In genomic region chr5:119464553-119464952, GRCm38 (mm10) we compare ENCODE assay signal across 22 mouse cellular contexts.
DNase-seq lines count a peak whose midpoint lies in the region; ATAC-seq and TF ChIP-seq lines count a peak whose summit lies in the region.
"Had no signal": no experiment of that assay in that cellular context is flagged by ENCODE, and none has a peak within 500 bp of the region (broad histone marks: within the 10 kb centered on the region; RNA-seq: fewer than 3 reads in every experiment).

No protein-coding gene starts in this region.

- ATAC-seq in lung, embryonic 14.5 days (ENCODE audit: insufficient read depth): peak; percentile 54; the same call in 1 of the 2 replicates
- peak; percentile 64 for ATAC-seq in lung, embryonic 16.5 days (ENCODE audit: low read depth)
- ATAC-seq: CD4-positive, CD25-positive, alpha-beta regulatory T cell, adult 4 months; forebrain, embryonic 14.5 days had no signal

- intact Hi-C loops in heart, postnatal 14 days (cut with DNase I): no loop called here

- peak; percentile 50 for DNase-seq in lung, embryonic 14.5 days
- DNase-seq in lung, postnatal 14 days: peak; percentile 58
- DNase-seq in lung, postnatal 4 days: peak; percentile 59 to 83
- DNase-seq in heart, postnatal 14 days: no peak
- DNase-seq in urinary bladder, postnatal 4 days (ENCODE audit: low spot score in 2 of 2): no peak
- DNase-seq: adrenal gland, adult 2 months; adrenal gland, postnatal 14 days; cerebellum, adult 11 months; cerebellum, adult 2 months; cerebellum, adult 9-11 months; cerebellum, postnatal 25 days; gastrocnemius, postnatal 25 days; heart, adult 2 months had no signal

- H3K4me2 ChIP-seq in lung, embryonic 14.5 days: no peak overlapping the region
- no peak overlapping the region for H3K4me2 ChIP-seq in lung, embryonic 16.5 days (ENCODE audit: low read depth, low read length)
- H3K4me2 ChIP-seq: embryonic facial prominence, embryonic 12.5 days; embryonic facial prominence, embryonic 15.5 days; heart, embryonic 13.5 days; hindbrain, embryonic 12.5 days; hindbrain, embryonic 15.5 days had no signal

- H3K27me3 ChIP-seq in lung, embryonic 14.5 days (ENCODE audit: insufficient read depth, low read length): no peaks in the 10 kb centered on the region
- H3K27me3 ChIP-seq in lung, embryonic 16.5 days (ENCODE audit: control insufficient read depth, insufficient read depth, low read depth, low read length): no peaks in the 10 kb centered on the region
- H3K27me3 ChIP-seq: embryonic facial prominence, embryonic 12.5 days; embryonic facial prominence, embryonic 15.5 days; hindbrain, embryonic 12.5 days; hindbrain, embryonic 15.5 days had no signal

- no peak overlapping the region for H3K9ac ChIP-seq in lung, embryonic 14.5 days
- no peak overlapping the region for H3K9ac ChIP-seq in lung, embryonic 16.5 days (ENCODE audit: low read length)
- H3K9ac ChIP-seq: embryonic facial prominence, embryonic 12.5 days; embryonic facial prominence, embryonic 15.5 days; heart, embryonic 13.5 days; hindbrain, embryonic 12.5 days; hindbrain, embryonic 15.5 days had no signal

- 27% methylated on average over 4 of the region's 4 CpGs for WGBS in lung, embryonic 14.5 days
- 43% methylated on average over 4 of the region's 4 CpGs for WGBS in lung, embryonic 16.5 days

- TF ChIP-seq CTCF in lung, embryonic 14.5 days (IDR thresholded peaks at IDR 0.05; ENCODE audit: low read depth): no peak

- H3K4me3 ChIP-seq in lung, embryonic 14.5 days (ENCODE audit: low read depth, low read length): no peak overlapping the region
- no peak overlapping the region for H3K4me3 ChIP-seq in lung, embryonic 16.5 days (ENCODE audit: low read length)
- H3K4me3 ChIP-seq: embryonic facial prominence, embryonic 12.5 days; embryonic facial prominence, embryonic 15.5 days; heart, adult 2 months; heart, embryonic 10.5 days; heart, embryonic 13.5 days; hindbrain, embryonic 12.5 days; hindbrain, embryonic 15.5 days had no signal

- H3K27ac ChIP-seq in lung, embryonic 14.5 days (ENCODE audit: low read depth): no peak overlapping the region
- no peak overlapping the region for H3K27ac ChIP-seq in lung, embryonic 16.5 days (ENCODE audit: low read length)
- H3K27ac ChIP-seq: embryonic facial prominence, embryonic 12.5 days; embryonic facial prominence, embryonic 15.5 days; heart, adult 2 months; heart, embryonic 10.5 days; heart, embryonic 13.5 days; hindbrain, embryonic 12.5 days; hindbrain, embryonic 15.5 days had no signal

- H3K9me3 ChIP-seq in lung, embryonic 14.5 days (ENCODE audit: low read depth, low read length): no peaks in the 10 kb centered on the region
- H3K9me3 ChIP-seq in lung, embryonic 16.5 days (ENCODE audit: control insufficient read depth, low read length): no peaks in the 10 kb centered on the region
- H3K9me3 ChIP-seq: embryonic facial prominence, embryonic 12.5 days; embryonic facial prominence, embryonic 15.5 days; heart, embryonic 10.5 days; heart, embryonic 13.5 days; hindbrain, embryonic 12.5 days; hindbrain, embryonic 15.5 days had no signal

- no peaks in the 10 kb centered on the region for H3K4me1 ChIP-seq in lung, embryonic 14.5 days (ENCODE audit: insufficient read depth)
- peaks cover 6% of the 10 kb centered on the region; the same call in 1 of the 2 replicates for H3K4me1 ChIP-seq in lung, embryonic 16.5 days (replicated peaks; ENCODE audit: control insufficient read depth, insufficient read depth, low read length)
- H3K4me1 ChIP-seq: hindbrain, embryonic 15.5 days had no signal

- no peaks in the 10 kb centered on the region for H3K36me3 ChIP-seq in lung, embryonic 14.5 days (ENCODE audit: insufficient read depth)
- no peaks in the 10 kb centered on the region for H3K36me3 ChIP-seq in lung, embryonic 16.5 days (ENCODE audit: control insufficient read depth, insufficient read depth, low read length)
- H3K36me3 ChIP-seq: embryonic facial prominence, embryonic 12.5 days; embryonic facial prominence, embryonic 15.5 days; heart, embryonic 10.5 days; heart, embryonic 13.5 days; hindbrain, embryonic 12.5 days; hindbrain, embryonic 15.5 days had no signal

Comparison
In these comparisons a context has a peak if more than half of its experiments do, and no peak if none do; other contexts are left out.
1. DNase-seq: peak in lung, embryonic 14.5 days (single experiment), lung, postnatal 14 days (single experiment) and lung, postnatal 4 days (2 of 2); none in heart, postnatal 14 days (0 of 2) and urinary bladder, postnatal 4 days (0 of 2).